Mouse (Mus musculus): Measurements from ENCODE around the gene Cdh15. TPM values are rescaled to one million over a fixed set of nuclear protein-coding genes. Genes with fewer than 3 reads are reported as not detected.
A peak's percentile ranks its signal among the peaks of the same experiment; 100 is the strongest.

Gene Cdh15
- total RNA-seq, 1 experiment from 2014 or later: not detected

DNA sequence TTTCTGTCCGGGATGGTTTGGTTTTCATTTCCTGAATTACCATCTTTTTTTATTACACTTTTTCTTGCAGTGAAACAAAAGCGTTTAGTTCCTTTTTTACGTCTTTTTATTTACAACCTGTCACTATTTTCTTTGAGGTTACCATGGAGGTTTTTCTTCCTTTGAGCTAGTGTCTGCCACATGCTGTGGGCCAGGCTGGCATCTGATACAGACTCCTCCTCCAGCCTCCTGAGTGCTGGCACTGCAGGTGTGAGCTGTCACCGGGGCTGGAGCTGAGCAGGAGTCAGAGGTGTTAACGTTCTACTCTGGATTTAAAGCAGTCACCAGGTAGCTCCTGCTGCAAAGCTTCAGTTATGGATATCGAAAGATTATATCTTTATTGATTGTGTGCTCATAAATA, 25.4 kb downstream of the Cdh15 start:
- ATAC-seq (ENCODE audit: extremely low read depth, insufficient number of reproducible peaks, low FRiP score, poor library complexity, severe bottlenecking): no peak

DNA sequence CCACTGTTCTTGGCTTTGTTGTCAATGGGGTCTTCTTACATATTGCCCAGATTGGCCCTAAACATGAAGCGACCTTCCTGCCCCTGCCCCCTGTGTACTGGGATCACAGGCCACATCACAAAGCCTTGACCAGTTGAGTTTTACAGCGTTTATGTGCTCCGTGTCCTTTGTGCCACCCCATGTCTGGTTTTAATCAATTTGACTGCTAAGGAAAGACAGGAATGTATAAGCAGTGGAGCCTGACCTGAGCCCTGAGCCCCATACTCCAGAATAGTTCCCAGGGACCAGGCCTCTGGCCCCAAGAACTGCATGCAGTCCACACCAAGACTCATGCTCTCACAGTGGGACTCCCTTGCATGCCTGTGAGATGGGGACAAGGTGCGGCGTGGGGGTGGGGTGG, 27.4 kb downstream of the Cdh15 start:
- ATAC-seq (ENCODE audit: extremely low read depth, insufficient number of reproducible peaks, low FRiP score, poor library complexity, severe bottlenecking): no peak

DNA sequence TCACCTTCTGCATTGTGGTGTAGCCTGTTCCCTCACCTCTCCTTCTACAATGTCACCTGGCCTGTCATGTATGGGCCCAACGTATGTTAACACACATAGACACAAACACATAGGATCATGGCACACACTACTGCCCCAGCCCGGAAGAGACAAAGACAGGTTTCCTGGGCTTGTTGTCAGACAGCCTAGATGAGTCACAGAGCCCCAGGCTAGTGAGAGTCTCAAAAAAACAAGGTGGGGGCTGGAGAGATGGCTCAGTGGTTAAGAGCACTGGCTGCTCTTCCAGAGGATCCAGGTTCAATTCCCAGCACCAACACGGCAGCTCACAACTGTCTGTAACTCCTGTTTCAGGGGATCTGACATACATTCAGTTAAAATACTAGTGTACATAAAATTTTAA, 30.5 kb downstream of the Cdh15 start:
- no peak for ATAC-seq (ENCODE audit: extremely low read depth, insufficient number of reproducible peaks, low FRiP score, poor library complexity, severe bottlenecking)

DNA sequence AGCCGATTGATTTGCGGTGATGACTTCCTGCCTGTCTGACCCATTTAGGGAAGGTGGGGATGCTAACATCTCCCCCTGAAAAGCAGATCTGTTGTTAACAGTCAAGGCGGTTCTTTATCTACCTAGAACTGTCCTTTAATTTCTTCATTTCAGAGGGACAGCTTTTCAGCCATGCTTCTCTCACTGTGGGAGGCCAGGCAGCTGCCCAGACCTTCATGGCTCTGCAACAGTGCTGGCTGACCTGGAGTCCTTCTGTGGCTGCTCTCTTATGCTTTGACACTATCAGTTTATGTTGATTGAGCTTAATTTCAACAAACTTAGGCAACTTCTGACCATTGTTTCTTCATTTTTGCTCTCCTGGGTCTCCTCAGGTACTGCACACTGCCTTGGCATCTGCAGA, 32.5 kb downstream of the Cdh15 start:
- no peak for ATAC-seq (ENCODE audit: extremely low read depth, insufficient number of reproducible peaks, low FRiP score, poor library complexity, severe bottlenecking)

DNA sequence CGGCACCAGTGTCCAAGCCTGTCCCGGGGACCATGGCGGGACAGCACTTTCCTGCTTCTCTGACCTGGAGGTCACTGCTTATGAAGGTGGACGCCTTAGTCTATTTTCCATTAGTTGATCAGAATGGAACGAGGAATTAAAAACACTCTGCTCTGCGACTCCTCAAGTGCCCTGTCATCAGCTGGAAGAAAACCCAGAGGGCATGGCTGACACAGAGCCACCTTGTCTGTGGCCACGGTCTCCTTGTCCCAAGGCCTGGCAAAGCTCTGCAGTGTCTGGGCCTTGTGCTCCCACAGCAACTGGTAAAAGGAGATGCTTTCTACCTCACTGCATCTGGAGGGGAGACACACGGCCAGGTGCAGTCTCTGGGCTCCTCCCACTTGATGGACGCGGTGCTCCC, 35.9 kb downstream of the Cdh15 start:
- no peak for ATAC-seq (ENCODE audit: extremely low read depth, insufficient number of reproducible peaks, low FRiP score, poor library complexity, severe bottlenecking)

DNA sequence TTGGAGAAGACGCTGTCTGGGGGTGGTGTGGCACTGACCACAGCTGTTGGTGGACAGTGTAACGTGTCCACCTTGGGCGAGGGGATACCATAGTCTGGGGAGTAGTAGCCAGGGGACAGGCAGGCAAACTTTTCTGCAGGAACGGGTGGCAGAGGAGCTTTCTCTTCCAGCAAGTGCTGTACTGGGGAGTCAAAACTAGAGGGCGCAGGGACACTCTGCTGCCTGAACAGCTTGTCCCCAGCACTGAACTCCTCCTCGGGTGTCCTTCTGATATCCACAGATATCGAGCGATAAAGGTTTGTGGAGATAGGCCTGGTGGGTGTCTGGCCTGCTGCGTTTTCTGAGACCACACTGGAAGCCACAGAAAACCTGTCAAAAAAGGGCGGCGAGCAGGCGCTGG, 43.7 kb downstream of the Cdh15 start:
- no peak for ATAC-seq (ENCODE audit: extremely low read depth, insufficient number of reproducible peaks, low FRiP score, poor library complexity, severe bottlenecking)

DNA sequence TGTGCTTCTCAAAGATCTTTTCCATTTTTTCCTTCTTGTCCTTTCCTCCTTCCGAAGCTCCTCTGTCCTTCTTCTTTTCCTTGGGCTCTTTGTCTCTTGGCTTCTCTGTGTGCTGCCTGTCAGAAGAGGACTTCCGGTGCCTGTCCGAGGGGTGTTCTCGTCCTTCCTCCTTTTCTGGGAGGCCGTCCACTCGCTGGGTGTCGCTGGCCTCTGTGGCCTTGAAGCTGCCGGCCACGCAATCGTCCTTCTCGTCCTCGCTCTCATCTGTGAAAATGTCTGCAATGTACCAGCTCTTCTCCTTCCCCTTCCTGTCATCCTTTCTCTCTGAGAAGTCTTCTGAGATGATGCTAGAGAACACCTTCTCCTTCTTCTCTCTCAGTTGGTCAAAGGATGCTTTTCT, 45.7 kb downstream of the Cdh15 start:
- ATAC-seq (ENCODE audit: extremely low read depth, insufficient number of reproducible peaks, low FRiP score, poor library complexity, severe bottlenecking): no peak

DNA sequence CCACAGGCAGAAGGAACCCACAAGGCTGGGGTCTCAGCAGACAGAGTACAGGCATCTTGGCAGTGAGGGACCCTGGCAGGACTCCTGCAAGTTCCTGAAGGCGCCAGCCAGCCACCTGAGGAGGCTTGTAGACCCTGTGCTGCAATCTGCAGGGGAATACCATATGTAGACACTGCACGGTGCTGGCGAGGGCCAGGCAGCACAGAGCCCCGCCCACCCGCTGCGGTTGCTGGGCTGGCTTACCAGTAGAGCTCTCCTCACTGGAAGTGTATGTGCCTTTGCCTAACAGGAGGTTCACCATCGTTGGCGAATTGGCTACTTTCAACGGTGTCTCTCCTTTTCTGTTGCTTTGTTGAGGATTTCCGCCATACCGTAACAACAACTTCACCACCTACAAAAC, 48.6 kb downstream of the Cdh15 start:
- ATAC-seq (ENCODE audit: extremely low read depth, insufficient number of reproducible peaks, low FRiP score, poor library complexity, severe bottlenecking): no peak

DNA sequence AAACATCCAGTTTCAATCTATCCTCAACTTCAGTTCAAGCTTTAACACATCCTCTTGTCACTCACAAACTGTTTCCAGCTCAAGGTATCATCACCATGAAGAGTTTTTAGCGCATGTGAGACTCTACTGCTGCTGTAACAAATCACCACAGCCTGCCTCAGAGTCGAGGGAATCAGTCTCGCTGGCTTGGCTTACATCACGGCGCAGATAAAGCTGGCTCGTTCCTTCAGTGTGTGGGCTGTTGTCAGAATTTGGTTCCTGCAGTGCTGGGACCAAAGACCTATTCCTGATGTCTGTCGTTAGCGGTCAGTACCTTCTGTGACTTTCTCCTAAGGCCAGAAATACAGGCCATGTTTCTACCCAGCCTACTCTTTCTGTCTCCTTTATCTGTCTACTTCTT, 49.4 kb downstream of the Cdh15 start:
- ATAC-seq (ENCODE audit: extremely low read depth, insufficient number of reproducible peaks, low FRiP score, poor library complexity, severe bottlenecking): no peak

DNA sequence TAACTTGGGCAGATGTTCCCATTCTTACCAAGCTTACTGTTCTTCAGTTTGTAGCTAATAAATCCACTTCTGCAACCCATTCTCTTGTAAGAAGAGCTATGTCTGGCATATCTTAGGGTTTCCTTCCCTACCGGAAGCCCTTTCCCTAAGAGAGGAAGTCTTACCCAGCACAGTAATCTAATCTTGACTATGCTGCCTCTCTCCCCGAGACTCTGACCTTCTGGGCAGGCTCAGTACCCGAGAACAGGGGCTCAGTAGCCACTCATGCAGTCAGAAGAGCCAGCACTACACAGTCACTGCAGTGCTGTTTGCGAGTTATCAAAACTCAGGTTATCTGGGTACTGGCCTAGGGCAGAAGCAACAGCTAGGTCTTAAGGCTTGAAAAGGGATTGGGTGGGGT, 50.3 kb downstream of the Cdh15 start:
- no peak for ATAC-seq (ENCODE audit: extremely low read depth, insufficient number of reproducible peaks, low FRiP score, poor library complexity, severe bottlenecking)

DNA sequence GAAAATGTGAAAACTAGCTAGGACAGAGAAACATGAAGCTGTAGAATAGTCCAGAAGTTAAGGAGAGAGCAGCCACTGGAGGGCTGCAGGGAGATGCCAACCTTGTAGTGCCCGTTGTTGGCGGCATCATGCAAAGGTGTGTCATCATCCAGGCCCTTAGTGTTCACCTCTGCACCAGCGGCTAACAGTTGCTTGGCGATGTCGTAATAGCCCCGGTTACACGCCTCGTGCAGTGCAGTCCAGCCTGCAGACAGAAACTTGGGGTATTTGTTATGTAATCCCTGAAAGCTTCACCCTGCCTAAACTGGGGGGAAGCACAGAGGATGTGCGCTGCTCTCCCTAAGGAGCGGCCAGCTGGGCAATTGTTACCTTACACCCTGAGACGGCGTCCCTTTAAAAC, 50.7 kb downstream of the Cdh15 start:
- peak; percentile 50 for ATAC-seq (ENCODE audit: extremely low read depth, insufficient number of reproducible peaks, low FRiP score, poor library complexity, severe bottlenecking)

DNA sequence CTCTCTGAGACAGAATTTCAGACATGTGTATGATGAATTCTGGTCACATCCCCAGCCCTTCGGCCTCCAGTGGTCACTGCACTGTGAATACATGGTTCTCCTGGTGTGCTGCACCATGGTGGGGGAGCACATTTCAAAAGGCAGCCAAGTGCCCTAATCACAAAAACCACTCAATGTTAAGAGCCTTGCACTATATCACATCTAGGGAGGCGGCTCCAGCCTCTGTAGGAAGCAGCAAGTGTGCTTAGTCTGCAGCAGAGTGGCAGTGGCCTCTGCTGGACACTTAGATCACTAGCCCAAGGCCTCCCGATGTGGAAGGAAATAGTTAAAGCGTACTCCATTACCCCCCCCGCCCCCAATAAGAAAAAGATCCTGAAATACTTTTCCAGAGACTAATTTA, 51.3 kb downstream of the Cdh15 start:
- ATAC-seq (ENCODE audit: extremely low read depth, insufficient number of reproducible peaks, low FRiP score, poor library complexity, severe bottlenecking): no peak

DNA sequence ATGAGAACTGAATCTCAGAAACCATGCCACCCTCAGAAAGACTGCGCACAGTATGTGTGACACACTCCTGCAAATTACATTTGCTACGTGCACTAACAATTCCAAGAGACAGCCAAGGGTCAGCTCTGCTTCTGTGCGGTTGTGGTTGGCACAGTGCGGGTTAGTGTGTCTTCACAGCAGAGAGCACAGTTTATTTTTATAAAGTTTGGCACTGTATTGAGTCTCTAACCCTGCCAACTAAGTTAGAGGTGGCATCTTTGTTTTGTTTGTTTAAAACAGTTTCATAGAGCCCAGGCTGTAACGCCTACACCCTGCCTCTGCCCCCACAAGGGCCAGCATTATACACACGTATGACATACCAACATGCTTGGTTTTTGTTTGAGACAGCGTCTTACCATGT, 53.7 kb downstream of the Cdh15 start:
- ATAC-seq (ENCODE audit: extremely low read depth, insufficient number of reproducible peaks, low FRiP score, poor library complexity, severe bottlenecking): no peak

DNA sequence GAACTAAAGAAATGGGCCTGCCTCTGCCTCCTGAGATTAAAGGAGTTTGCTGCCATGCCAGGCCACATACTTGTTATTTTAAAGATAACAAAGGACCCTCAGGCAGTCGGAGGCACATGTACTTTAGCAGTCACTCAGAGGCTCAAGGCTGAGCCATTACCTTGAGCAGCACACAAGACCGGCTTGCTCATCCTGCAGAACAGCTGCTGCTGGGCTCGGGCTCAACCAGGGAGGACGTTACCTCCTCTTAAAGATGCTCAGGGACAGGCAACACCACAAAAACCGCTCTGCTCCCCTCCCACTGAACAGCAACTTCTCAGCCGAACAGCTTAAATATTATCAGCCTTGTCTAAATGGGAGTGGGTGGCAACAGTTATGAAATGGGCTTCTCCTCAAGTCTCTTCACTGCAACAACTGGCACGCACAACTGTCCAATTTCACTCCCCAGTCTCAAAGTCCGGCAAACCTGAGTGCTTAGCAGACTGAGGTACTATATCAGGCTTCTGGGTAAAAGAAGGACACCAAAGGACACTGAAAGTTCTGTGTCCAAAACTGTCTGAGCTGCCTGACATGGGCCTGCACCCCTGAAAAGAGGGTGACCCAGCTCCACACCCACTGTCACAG, 54.2 kb downstream of the Cdh15 start:
- ATAC-seq (ENCODE audit: extremely low read depth, insufficient number of reproducible peaks, low FRiP score, poor library complexity, severe bottlenecking): no peak

DNA sequence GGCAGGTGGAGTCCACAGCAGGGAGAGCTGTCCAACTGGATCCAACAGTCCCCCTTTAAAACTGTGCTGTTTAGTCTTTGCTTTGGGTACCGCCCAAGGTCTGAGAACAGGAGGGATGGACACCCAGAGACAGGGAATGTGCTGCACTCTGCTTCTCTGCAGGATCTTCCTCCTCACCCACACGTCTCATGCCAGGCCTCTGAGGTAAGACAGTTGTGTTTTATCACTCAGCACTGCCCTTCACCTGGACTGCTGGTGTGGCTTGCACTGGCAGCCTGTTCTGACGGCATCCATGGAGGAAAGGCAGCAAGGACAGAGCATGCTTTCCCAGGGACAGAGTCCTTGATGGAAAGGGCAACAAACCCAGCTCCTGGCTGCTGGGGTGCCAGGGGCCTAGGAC, 54.8 kb downstream of the Cdh15 start:
- no peak for ATAC-seq (ENCODE audit: extremely low read depth, insufficient number of reproducible peaks, low FRiP score, poor library complexity, severe bottlenecking)

DNA sequence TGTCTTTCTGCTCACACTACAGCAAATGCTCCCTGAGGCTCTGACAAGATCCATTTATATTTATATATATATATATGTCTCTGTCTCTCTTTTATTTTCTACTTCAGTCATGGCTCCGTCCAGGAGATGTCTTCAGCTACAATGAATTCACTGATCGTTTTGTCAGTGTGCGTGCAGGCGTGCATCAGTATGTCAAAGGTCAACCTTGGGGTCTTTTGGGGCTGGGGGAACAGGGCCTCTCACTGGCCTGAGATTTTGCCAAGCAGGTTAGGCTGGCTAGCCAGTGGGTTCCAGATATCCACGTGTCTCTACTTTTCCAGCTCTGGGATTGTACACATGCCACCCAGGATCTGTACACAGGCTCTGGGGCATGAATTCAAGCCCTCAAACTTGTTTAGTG, 55.2 kb downstream of the Cdh15 start:
- ATAC-seq (ENCODE audit: extremely low read depth, insufficient number of reproducible peaks, low FRiP score, poor library complexity, severe bottlenecking): no peak

DNA sequence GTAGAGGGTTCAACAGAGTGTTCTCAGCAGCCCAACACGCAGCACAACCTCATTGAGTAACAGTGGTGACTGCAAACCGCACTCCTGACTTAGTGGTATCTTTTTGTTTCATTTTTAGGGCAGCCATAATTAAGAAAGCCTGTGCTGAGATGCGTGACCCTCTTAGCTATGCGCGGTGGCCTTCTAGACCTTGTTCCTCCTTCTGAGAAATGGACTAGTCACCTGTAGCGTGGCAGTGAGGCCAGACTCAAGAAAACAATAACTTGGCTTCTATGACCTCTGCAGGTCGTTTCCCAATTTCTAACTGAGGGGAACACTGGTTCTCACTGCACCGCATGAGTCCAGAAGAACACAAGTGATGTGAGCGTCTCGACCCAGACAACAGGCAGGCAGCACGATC, 56.7 kb downstream of the Cdh15 start:
- ATAC-seq (ENCODE audit: extremely low read depth, insufficient number of reproducible peaks, low FRiP score, poor library complexity, severe bottlenecking): no peak

DNA sequence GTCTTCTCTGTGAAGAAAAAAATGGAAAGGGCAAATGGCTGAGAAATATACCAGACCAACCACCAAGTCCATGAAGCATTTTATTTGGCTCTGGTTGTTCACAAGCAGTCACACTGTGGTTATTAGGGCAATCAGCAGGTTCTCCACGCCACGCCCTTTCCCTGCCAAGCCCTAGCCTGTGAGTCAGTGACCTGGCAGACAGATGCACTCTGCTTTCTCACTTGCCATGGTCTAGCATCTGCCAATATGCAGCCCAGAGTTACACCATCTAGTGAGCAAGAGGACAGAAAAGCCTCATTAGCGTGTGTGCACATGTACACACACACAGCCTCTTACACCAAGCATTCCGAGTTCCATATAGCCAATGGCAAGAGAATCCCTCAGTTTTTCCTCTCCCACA, 57.6 kb downstream of the Cdh15 start:
- ATAC-seq (ENCODE audit: extremely low read depth, insufficient number of reproducible peaks, low FRiP score, poor library complexity, severe bottlenecking): no peak

DNA sequence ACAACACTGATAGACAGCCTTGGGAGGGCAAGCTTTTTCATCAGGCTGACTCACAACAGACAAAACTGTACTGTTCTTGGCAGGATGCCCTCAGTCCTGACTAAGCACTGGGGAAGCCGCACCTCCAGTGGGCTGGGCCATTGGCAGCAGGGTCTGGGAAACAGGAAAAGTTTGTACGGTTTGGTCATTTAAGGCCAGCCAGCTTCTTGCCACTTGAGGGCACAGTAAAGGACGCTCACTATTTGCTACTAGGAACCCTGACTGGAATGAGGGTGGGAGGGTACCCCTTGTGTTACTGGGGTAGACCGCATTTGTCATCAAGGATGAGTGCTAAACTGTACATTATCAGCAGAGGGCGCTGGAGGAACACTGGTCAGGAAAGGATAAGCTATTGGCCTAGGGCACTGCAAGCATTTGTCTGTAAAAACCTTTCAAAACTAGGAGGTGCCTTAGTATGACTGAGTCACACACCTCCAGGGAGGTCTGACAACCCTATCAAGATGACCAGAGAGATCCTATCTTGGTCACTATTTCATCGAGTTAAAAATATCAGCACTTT, 58.8 kb downstream of the Cdh15 start:
- ATAC-seq (ENCODE audit: extremely low read depth, insufficient number of reproducible peaks, low FRiP score, poor library complexity, severe bottlenecking): peak; percentile 81

DNA sequence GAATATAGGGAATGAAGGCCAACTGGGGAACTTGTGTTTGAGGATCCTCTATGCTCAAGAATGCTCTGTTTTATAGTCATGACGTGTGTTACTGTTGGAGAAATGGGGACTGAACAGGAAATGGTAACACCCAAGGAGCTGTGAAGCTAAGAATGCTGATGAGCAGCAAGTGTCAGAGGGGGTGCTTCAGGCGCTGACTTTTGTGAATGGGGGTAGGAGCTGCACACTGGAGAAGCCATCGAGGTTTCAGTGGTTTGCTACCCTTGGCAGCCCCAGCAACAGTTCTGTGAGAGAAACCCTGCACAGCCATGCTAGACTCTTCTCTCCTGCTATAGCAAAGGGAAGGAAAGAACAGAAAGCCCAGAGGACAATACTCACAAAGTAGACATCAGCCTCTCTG, 64.4 kb downstream of the Cdh15 start:
- no peak for ATAC-seq (ENCODE audit: extremely low read depth, insufficient number of reproducible peaks, low FRiP score, poor library complexity, severe bottlenecking)

DNA sequence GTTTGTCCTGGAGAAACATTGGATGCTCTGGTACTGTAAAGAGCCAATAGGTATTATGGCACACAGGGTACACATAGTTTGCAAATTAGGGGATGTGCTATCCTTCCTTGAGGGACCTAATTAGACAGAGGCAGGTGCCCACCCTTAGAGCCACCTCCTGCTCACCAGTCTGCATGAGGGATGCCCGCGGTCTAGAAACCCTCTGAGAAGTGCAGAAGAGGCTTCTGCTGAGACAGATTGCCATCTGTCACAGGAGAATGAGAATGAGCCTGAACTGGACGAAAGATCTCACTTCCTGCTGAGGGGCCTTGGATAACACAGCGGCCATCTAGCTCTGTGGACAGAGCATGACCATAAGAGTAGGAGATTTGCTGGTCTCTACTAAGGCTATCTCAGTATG, 65.1 kb downstream of the Cdh15 start:
- no peak for ATAC-seq (ENCODE audit: extremely low read depth, insufficient number of reproducible peaks, low FRiP score, poor library complexity, severe bottlenecking)
